In the genomic region with DNA sequence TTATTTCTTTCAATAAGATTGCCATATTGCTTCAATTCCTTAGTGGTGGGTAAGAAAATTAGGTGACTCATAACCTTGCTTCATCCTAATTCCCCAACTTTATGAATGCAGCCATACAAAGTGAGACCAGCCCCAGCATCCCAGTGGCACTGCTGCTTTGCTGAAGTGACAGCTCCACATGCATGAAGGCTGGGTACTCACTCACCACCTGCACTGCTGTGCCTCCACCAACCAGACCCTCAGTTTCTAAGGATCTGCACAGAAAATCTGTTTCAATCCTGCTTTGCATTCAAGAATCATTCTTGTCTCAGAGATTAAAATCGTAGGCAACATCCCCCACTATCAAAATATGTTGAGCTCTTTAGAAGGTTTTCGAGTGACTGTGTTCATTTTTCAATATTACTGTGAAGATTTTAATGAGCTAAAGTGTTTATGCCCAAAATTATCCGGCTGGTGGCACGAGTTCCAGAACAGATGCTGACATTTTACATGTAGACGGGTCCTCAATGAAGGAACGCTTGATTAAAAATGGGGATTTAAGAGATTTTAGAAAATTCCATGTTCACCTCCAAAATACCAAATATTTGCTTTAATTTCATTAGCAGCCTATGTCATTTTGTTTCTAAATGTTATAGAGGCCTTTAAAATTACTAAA, we compare ENCODE assay signal across 20 mouse cellular contexts.
A peak's percentile ranks its signal among the peaks of the same experiment; 100 is the strongest.
DNase-seq lines count a peak whose midpoint lies in the region; TF ChIP-seq lines count a peak whose summit lies in the region.
"Had no signal": no experiment of that assay in that cellular context is flagged by ENCODE, and none has a peak within 500 bp of the region (broad histone marks: within the 10 kb centered on the region; RNA-seq: fewer than 3 reads in every experiment).

No protein-coding gene starts in this region.

- no peak for TF ChIP-seq POLR2A in brain, embryonic 14.5 days (IDR thresholded peaks at IDR 0.05; ENCODE audit: borderline replicate concordance, extremely low read depth, insufficient read depth, insufficient read length, poor library complexity, severe bottlenecking)

- peak; percentile 46 for DNase-seq in layer of hippocampus, adult 11-12 months (ENCODE audit: low spot score)
- DNase-seq in layer of hippocampus, postnatal 10 days (ENCODE audit: low spot score in 2 of 2) = no peak
- DNase-seq in brain, embryonic 14.5 days (ENCODE audit: low read depth) = peak; percentile 35
- DNase-seq in layer of hippocampus, adult 9-10 months (ENCODE audit: low spot score) = peak; percentile 22
- DNase-seq in gastrocnemius, adult 8-10 months (ENCODE audit: low spot score in 2 of 2) = no peak
- no peak for DNase-seq in B cell, adult 2 months
- DNase-seq: adrenal gland, postnatal 10 days; cerebellum, adult 8-10 months; cerebellum, postnatal 25 days; gastrocnemius, postnatal 36 days; heart, adult 18-20 months; heart, postnatal 36 days; kidney, adult 8-10 months; kidney, postnatal 10 days; liver, embryonic 13.5 days; lung, adult 18-20 months; lung, postnatal 4 days; right cerebral cortex, postnatal 4 days; thymus, adult 2 months; thymus, postnatal 36 days had no signal

- no peak for TF ChIP-seq CTCF in brain, embryonic 14.5 days (IDR thresholded peaks at IDR 0.05; ENCODE audit: borderline replicate concordance, extremely low read depth, insufficient read depth, insufficient read length)

Comparison
In these comparisons a context has a peak if more than half of its experiments do, and no peak if none do; other contexts are left out.
1. DNase-seq: peak in layer of hippocampus, adult 11-12 months (single experiment), brain, embryonic 14.5 days (single experiment) and layer of hippocampus, adult 9-10 months (single experiment); none in layer of hippocampus, postnatal 10 days (0 of 2), gastrocnemius, adult 8-10 months (0 of 2) and B cell, adult 2 months (0 of 2).